Mouse (Mus musculus) thymus, adult 2 months (tissue): ENCODE measurements around the gene Fam151b. TPM values are rescaled to one million over a fixed set of nuclear protein-coding genes. Genes with fewer than 3 reads are reported as not detected.

ENCODE experiments used
- DNase-seq: peaks from one replicate; pipeline ENCODE4 v3.0.0; 2021
- H3K27ac ChIP-seq: fragments of 200-500 bp; 2 replicates; pipeline ENCODE4 v1.5.1; 2012; ENCODE audit warnings: low read length, control low read depth; ENCODE audit not compliant: control insufficient read depth, insufficient read depth
- H3K27me3 ChIP-seq: fragments of 200-500 bp; 2 replicates; pipeline ENCODE4 v1.6.1; 2012; ENCODE audit warnings: mild to moderate bottlenecking, low read length, moderate library complexity, mixed read lengths; ENCODE audit not compliant: control insufficient read depth, insufficient read depth
- H3K36me3 ChIP-seq: fragments of 200-500 bp; 2 replicates; pipeline ENCODE4 v1.6.1; 2012; ENCODE audit warnings: mild to moderate bottlenecking, low read length, moderate library complexity; ENCODE audit not compliant: control insufficient read depth, insufficient read depth
- H3K4me1 ChIP-seq: fragments of 200-500 bp; replicated peaks from 2 replicates; pipeline ENCODE4 v1.6.1; 2012; ENCODE audit warnings: low read length; ENCODE audit not compliant: control insufficient read depth, insufficient read depth
- H3K4me3 ChIP-seq: fragments of 200-500 bp; 2 replicates; pipeline ENCODE4 v1.5.1; 2012; ENCODE audit warnings: mild to moderate bottlenecking, low read length, control low read depth, moderate library complexity; ENCODE audit not compliant: control insufficient read depth, insufficient read depth
- CTCF ChIP-seq: fragments of 200-500 bp; IDR thresholded peaks from 2 replicates; pipeline ENCODE4 v1.5.1; 2012; ENCODE audit warnings: mild to moderate bottlenecking, control low read depth, low read length, moderate library complexity, borderline replicate concordance; ENCODE audit not compliant: control insufficient read depth, poor library complexity, insufficient read depth; ENCODE audit errors: extremely low read depth
- POLR2A ChIP-seq: fragments of 200-500 bp; IDR thresholded peaks from 2 replicates; pipeline ENCODE4 v1.6.1; 2012; ENCODE audit warnings: mild to moderate bottlenecking, low read length, control low read depth, moderate library complexity; ENCODE audit not compliant: control insufficient read depth, poor library complexity, insufficient read depth; ENCODE audit errors: extremely low read depth
- WGBS: fragments of 180-500 bp; shearing (Covaris S2); methylation state at CpG from one replicate; pipeline ENCODE4 v1.1.7; 2018; 5-methylcytosine and 5-hydroxymethylcytosine counted together
- polyA plus RNA-seq: library from polyadenylated mRNA; depleted of rRNA; stranded (reverse); fragments of >200 nt; gene quantifications from 2 replicates; pipeline ENCODE4 v1.2.3, GENCODE M21; 2012; rRNA removed

Fam151b gene
- 1.1 and 1.2 TPM in 2 replicates for polyA plus RNA-seq

- peak; percentile 96 for DNase-seq
- Histone ChIP-seq H3K36me3 (no peaks in the 10 kb centered on the region), H3K4me1 (no peaks in the 10 kb centered on the region), H3K27ac (peak within 1 kb of the TSS; percentile 48), H3K27me3 (no peaks in the 10 kb centered on the region), H3K4me3 (peak within 1 kb of the TSS; percentile 47)
- peak; percentile 81 for TF ChIP-seq POLR2A
- no peak for TF ChIP-seq CTCF
- 2% methylated on average over 19 of the region's 19 CpGs for WGBS
Observed at GRCm38 (mm10) chr13:92483852-92484463, at the start of gene Fam151b. TSS of gene Fam151b (minus strand) at chr13:92484015.

- no peaks in the 10 kb centered on the region for H3K4me1 ChIP-seq
- no peak overlapping the region for H3K4me3 ChIP-seq
- H3K27me3 ChIP-seq: no peaks in the 10 kb centered on the region
- H3K36me3 ChIP-seq: no peaks in the 10 kb centered on the region
- H3K27ac ChIP-seq: no peak overlapping the region
- no peak for DNase-seq
- no peak for TF ChIP-seq POLR2A
- no peak for TF ChIP-seq CTCF
- 90% methylated on average over 2 of the region's 2 CpGs for WGBS
Observed at GRCm38 (mm10) chr13:92532216-92532615, 48.4 kb upstream of the Fam151b start.

GRCm38 (mm10) chr13:92531237-92531636 is 47.4 kb upstream of the Fam151b start:
- no peaks in the 10 kb centered on the region for H3K27me3 ChIP-seq
- no peaks in the 10 kb centered on the region for H3K4me1 ChIP-seq
- TF ChIP-seq POLR2A: no peak
- no peak for TF ChIP-seq CTCF
- WGBS: 7% methylated on average over 15 of the region's 15 CpGs
- DNase-seq: no peak
- peak overlapping the region; percentile 71 for H3K4me3 ChIP-seq
- no peak overlapping the region for H3K27ac ChIP-seq
- no peaks in the 10 kb centered on the region for H3K36me3 ChIP-seq

- no peaks in the 10 kb centered on the region for H3K36me3 ChIP-seq
- WGBS: under 1% methylated on average over 46 of the region's 46 CpGs
- no peaks in the 10 kb centered on the region for H3K27me3 ChIP-seq
- DNase-seq: peak; percentile 95
- no peaks in the 10 kb centered on the region for H3K4me1 ChIP-seq
- peak within 1 kb of the TSS; percentile 71 for H3K4me3 ChIP-seq
- H3K27ac ChIP-seq: no peak within 1 kb of the TSS
- TF ChIP-seq CTCF: no peak
- TF ChIP-seq POLR2A: peak; percentile 70
Observed at GRCm38 (mm10) chr13:92530721-92531211, 47.0 kb upstream of the Fam151b start, which contains the start of gene Zfyve16. TSS of gene Zfyve16 (minus strand) at chr13:92530868.

- no peaks in the 10 kb centered on the region for H3K36me3 ChIP-seq
- no peaks in the 10 kb centered on the region for H3K27me3 ChIP-seq
- no peak for DNase-seq
- no peak overlapping the region for H3K27ac ChIP-seq
- H3K4me1 ChIP-seq: no peaks in the 10 kb centered on the region
- WGBS: 3% methylated on average over 47 of the region's 47 CpGs
- TF ChIP-seq POLR2A (no peak), CTCF (no peak)
- H3K4me3 ChIP-seq: peak overlapping the region; percentile 71
Observed at GRCm38 (mm10) chr13:92529828-92530720, 46.3 kb upstream of the Fam151b start.

- no peak overlapping the region for H3K27ac ChIP-seq
- no peaks in the 10 kb centered on the region for H3K4me1 ChIP-seq
- peaks cover 9% of the 10 kb centered on the region; the same call in 1 of the 2 replicates for H3K36me3 ChIP-seq
- WGBS: 95% methylated on average over 5 of the region's 5 CpGs
- TF ChIP-seq POLR2A (no peak), CTCF (no peak)
- no peak for DNase-seq
- no peak overlapping the region for H3K4me3 ChIP-seq
- no peaks in the 10 kb centered on the region for H3K27me3 ChIP-seq
Observed at GRCm38 (mm10) chr13:92523178-92523813, 39.5 kb upstream of the Fam151b start.
